Mouse (Mus musculus) lung, embryonic 14.5 days (tissue): ENCODE results near the gene Tspear. TPM values are rescaled to one million over a fixed set of nuclear protein-coding genes. Genes with fewer than 3 reads are reported as not detected.

Experiments used
- ATAC-seq: fragments of 200-750 bp; cut with Nextera tagmentation; 2 replicates; pipeline ENCODE4 v1.8.0; 2017; ENCODE audit warnings: mild to moderate bottlenecking, moderate TSS enrichment, moderate library complexity; ENCODE audit not compliant: insufficient read depth
- DNase-seq: peaks from one replicate; pipeline ENCODE4 v3.0.0-alpha.2; 2015
- H3K27ac ChIP-seq: fragments of 300-500 bp; sonication (generic); 2 replicates; pipeline ENCODE4 v1.5.1; 2014; ENCODE audit warnings: low read depth, mild to moderate bottlenecking, moderate library complexity
- H3K27me3 ChIP-seq: fragments of 300-500 bp; sonication (generic); 2 replicates; pipeline ENCODE4 v1.6.1; 2014; ENCODE audit warnings: low read length, control low read depth; ENCODE audit not compliant: insufficient read depth
- H3K36me3 ChIP-seq: fragments of 300-500 bp; sonication (generic); 2 replicates; pipeline ENCODE4 v1.6.1; 2014; ENCODE audit warnings: control low read depth; ENCODE audit not compliant: insufficient read depth
- H3K4me1 ChIP-seq: fragments of 300-500 bp; sonication (generic); 2 replicates; pipeline ENCODE4 v1.6.1; 2014; ENCODE audit warnings: antibody characterized with exemption, control low read depth; ENCODE audit not compliant: insufficient read depth
- H3K4me2 ChIP-seq: fragments of 300-500 bp; sonication (generic); 2 replicates; pipeline ENCODE4 v1.6.1; 2014; ENCODE audit warnings: mild to moderate bottlenecking
- H3K4me3 ChIP-seq: fragments of 300-500 bp; sonication (generic); 2 replicates; pipeline ENCODE4 v1.5.1; 2014; ENCODE audit warnings: low read depth, low read length
- H3K9ac ChIP-seq: fragments of 300-500 bp; sonication (generic); 2 replicates; pipeline ENCODE4 v1.6.1; 2014
- H3K9me3 ChIP-seq: fragments of 300-500 bp; sonication (generic); 2 replicates; pipeline ENCODE4 v1.6.1; 2016; ENCODE audit warnings: low read depth, low read length, control low read depth
- CTCF ChIP-seq: IDR thresholded peaks from 2 replicates; pipeline ENCODE4 v1.5.1; 2016; ENCODE audit warnings: antibody characterized with exemption, low read depth
- WGBS: fragments of 180-500 bp; shearing (Covaris S2); extraction: QIAGEN DNeasy Blood & Tissue Kit; methylation state at CpG from one replicate; pipeline ENCODE4 v1.1.7; 2014; 5-methylcytosine and 5-hydroxymethylcytosine counted together
- polyA plus RNA-seq: library from polyadenylated mRNA; unstranded; fragments of >200 nt; fragmentation: Nextera tagmentation; extraction: Ambion mirVana; gene quantifications from 2 replicates; pipeline ENCODE4 v1.2.1, GENCODE M21; 2014

Tspear gene
- polyA plus RNA-seq, 1 experiment from 2014 or later = 0.11 TPM

GRCm38 (mm10) chr10:77900903-77901818 lies 214.8 kb downstream of the Tspear start:
- peaks cover 4% of the 10 kb centered on the region; the same call in 1 of the 2 replicates for H3K4me1 ChIP-seq
- H3K4me2 ChIP-seq = peak overlapping the region; percentile 80
- TF ChIP-seq CTCF = no peak
- WGBS = 84% methylated on average over 27 of the region's 27 CpGs
- H3K4me3 ChIP-seq = peak overlapping the region; percentile 56
- H3K9me3 ChIP-seq = no peaks in the 10 kb centered on the region
- ATAC-seq (no peak), DNase-seq (no peak)
- no peak overlapping the region for H3K9ac ChIP-seq
- no peaks in the 10 kb centered on the region for H3K36me3 ChIP-seq
- no peak overlapping the region for H3K27ac ChIP-seq
- H3K27me3 ChIP-seq = no peaks in the 10 kb centered on the region; the same call in 1 of the 2 replicates

GRCm38 (mm10) chr10:77901871-77902210 lies 215.5 kb downstream of the Tspear start:
- Histone ChIP-seq H3K27me3 (no peaks in the 10 kb centered on the region; the same call in 1 of the 2 replicates), H3K27ac (no peak overlapping the region), H3K9me3 (no peaks in the 10 kb centered on the region), H3K4me3 (peak overlapping the region; percentile 56), H3K36me3 (no peaks in the 10 kb centered on the region), H3K9ac (peak overlapping the region; percentile 62), H3K4me1 (peaks cover 4% of the 10 kb centered on the region; the same call in 1 of the 2 replicates), H3K4me2 (peak overlapping the region; percentile 80)
- ATAC-seq (peak; percentile 63; the same call in 1 of the 2 replicates), DNase-seq (peak; percentile 66)
- TF ChIP-seq CTCF = no peak
- 3% methylated on average over 14 of the region's 14 CpGs for WGBS

GRCm38 (mm10) chr10:77902211-77902893 lies 216.0 kb downstream of the Tspear start, which contains the start of gene Lrrc3:
TSS of gene Lrrc3 (minus strand) at chr10:77902536.
- no peaks in the 10 kb centered on the region for H3K9me3 ChIP-seq
- peak; percentile 47 for TF ChIP-seq CTCF
- H3K27me3 ChIP-seq = no peaks in the 10 kb centered on the region; the same call in 1 of the 2 replicates
- peak within 1 kb of the TSS; percentile 56 for H3K4me3 ChIP-seq
- no peak within 1 kb of the TSS for H3K27ac ChIP-seq
- H3K4me1 ChIP-seq = peaks cover 4% of the 10 kb centered on the region; the same call in 1 of the 2 replicates
- DNase-seq (peak; percentile 67), ATAC-seq (peak; percentile 79)
- H3K36me3 ChIP-seq = no peaks in the 10 kb centered on the region
- H3K9ac ChIP-seq = peak within 1 kb of the TSS; percentile 62
- H3K4me2 ChIP-seq = peak within 1 kb of the TSS; percentile 80
- 1% methylated on average over 46 of the region's 46 CpGs for WGBS

GRCm38 (mm10) chr10:77902894-77903715 lies 216.7 kb downstream of the Tspear start:
- peak; percentile 77 for ATAC-seq
- no peaks in the 10 kb centered on the region for H3K9me3 ChIP-seq
- TF ChIP-seq CTCF = no peak
- no peak overlapping the region for H3K9ac ChIP-seq
- peak; percentile 62 for DNase-seq
- no peak overlapping the region for H3K27ac ChIP-seq
- H3K4me3 ChIP-seq = peak overlapping the region; percentile 56
- no peaks in the 10 kb centered on the region; the same call in 1 of the 2 replicates for H3K27me3 ChIP-seq
- peak overlapping the region; percentile 80 for H3K4me2 ChIP-seq
- WGBS = 6% methylated on average over 35 of the region's 35 CpGs
- peaks cover 4% of the 10 kb centered on the region; the same call in 1 of the 2 replicates for H3K4me1 ChIP-seq
- H3K36me3 ChIP-seq = no peaks in the 10 kb centered on the region

DNA sequence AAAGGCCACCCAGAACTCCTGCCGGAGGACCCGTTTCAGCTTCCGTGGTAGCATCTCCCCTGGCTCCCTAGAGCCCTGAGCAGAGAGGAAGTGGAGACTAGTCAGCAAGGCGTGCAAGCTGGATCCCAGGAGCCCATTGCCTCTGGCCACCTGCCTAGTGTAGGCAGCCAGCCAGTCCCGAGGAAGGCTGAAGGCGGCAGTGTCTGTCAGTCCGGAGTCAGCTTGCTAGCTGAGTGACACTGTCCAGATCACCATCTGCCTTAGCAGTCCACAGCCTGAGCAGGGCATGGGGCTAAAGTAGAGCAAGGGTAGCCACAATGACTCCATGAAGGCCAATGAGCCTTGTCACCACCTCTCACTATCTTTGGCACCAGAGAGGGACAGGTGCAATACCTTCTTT lies 226.2 kb downstream of the Tspear start:
- Histone ChIP-seq H3K4me1 (no peaks in the 10 kb centered on the region), H3K9ac (no peak overlapping the region), H3K4me2 (no peak overlapping the region), H3K9me3 (no peaks in the 10 kb centered on the region), H3K27ac (no peak overlapping the region), H3K4me3 (no peak overlapping the region), H3K27me3 (no peaks in the 10 kb centered on the region), H3K36me3 (no peaks in the 10 kb centered on the region)
- no peak for DNase-seq
- no peak for ATAC-seq
- WGBS = 59% methylated on average over 7 of the region's 7 CpGs
- no peak for TF ChIP-seq CTCF

- no peak for ATAC-seq
- no peak overlapping the region for H3K27ac ChIP-seq
- 62% methylated on average over 4 of the region's 4 CpGs for WGBS
These were observed 226.9 kb downstream of the Tspear start for GRCm38 (mm10) chr10:77913292-77913691.

More at GRCm38 (mm10) chr10:77913292-77913691, 226.9 kb downstream of the Tspear start:
- no peak overlapping the region for H3K4me2 ChIP-seq
- H3K9ac ChIP-seq = no peak overlapping the region
- no peak overlapping the region for H3K4me3 ChIP-seq
- no peaks in the 10 kb centered on the region for H3K36me3 ChIP-seq
- no peaks in the 10 kb centered on the region for H3K27me3 ChIP-seq
- TF ChIP-seq CTCF = no peak
- H3K9me3 ChIP-seq = no peaks in the 10 kb centered on the region
- H3K4me1 ChIP-seq = no peaks in the 10 kb centered on the region
- DNase-seq = no peak
